Mouse (Mus musculus) brain, adult 2 months (tissue): Measurements from ENCODE around the gene Mtmr3.

Experiments
- DNase-seq: peaks from one replicate; pipeline ENCODE4 v3.0.0; 2011; ENCODE audit warnings: low read depth, low spot score

The Mtmr3 gene

DNA sequence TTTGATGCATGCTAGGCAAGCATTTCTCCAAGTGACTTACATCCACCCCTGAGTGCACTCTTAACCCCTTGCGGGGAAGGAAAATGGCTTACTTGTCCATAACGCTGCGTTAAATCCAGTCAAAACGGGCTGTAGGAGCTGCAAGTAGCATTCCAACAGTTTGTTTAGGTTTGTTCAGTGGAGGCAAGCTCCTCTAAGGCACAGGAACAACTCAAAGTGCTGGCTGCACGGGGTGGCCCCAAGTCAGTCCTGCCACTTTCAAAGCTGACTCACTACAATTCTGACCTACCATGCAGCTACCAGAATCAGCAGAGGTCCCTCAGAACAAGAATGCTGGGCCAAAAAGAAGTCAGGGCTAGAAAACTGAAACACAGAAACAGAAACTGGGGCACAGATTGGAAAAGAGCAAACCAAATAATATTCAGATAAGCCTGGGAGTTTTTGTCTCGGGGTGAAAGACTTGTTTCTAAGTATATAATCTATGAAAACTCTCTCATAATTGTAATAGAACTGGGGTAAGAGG lies 72.5 kb downstream of the Mtmr3 start:
- DNase-seq, result no peak

DNA sequence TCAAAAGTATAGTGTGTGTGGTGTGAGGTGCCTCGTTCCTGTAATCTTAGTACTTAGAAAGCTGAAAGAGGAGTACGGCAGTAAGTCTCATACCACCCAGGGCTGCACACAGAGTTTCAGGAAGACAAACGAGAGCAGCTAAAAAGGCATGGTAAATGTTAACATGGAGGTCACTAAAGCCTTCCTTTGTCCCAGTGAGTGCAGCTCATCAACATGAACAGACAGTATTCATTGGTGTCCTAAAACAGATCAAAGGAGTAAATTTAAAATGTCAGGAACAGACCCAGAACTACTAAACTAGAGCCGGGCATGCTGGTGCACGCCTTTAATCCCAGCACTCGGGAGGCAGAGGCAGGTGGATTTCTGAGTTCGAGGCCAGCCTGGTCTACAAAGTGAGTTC lies 75.7 kb downstream of the Mtmr3 start:
- DNase-seq, result no peak

DNA sequence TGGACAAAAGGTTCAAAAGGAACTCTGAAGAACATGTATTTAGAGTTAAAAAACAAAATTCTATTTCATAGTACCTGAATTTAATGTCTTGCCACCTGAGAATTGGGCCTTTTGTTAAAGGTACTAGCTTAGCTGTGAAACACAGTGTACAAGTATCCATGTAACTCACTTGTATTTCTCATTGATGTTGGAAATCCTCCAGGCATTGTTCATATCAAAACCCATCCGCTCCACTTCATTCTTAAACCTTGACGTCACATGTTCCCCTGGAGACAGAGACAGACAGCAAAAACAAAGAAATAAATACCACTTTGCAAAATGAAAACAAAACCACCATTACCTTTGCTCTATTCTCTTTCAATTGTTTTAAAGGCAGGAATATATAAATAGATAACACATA lies 87.2 kb downstream of the Mtmr3 start:
- DNase-seq, result no peak

DNA sequence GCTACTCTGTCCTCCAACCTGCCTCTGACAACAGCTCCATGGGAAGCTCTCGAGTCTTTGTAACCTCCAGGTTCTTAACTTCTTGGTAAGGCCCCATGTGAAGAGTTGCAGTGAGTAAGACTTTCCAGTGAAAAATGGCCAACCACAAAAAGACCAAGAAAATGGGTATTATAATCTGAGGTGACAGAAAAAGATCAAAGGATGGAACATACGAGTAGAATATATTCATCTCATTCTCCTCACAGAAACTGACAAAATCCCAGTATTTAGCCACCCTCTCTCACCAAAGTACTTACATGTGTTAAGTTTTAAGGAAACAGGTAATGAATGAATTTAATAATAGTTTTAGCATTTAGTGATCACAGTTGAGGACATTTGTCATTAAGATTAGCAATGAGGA lies 88.2 kb downstream of the Mtmr3 start:
- DNase-seq, result no peak

DNA sequence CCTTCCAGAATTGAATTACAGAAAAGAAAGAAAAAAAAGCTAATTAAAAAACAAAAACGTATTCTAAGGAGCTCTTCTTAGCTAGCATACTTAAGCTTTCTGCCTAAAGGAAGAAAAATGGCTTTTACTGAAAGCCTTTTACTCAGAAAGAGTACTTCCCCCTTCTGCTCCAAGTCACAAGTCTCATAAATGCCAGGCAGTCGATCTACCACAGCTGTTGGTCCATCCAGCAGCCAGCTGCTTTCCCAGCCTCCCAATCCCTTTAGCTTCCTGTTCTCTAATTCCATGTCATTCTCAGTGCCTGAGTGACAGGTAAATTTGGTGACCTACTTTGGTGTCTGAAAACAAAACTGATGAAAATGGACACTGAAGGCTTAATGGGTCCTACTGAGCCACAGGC lies 92.5 kb downstream of the Mtmr3 start:
- DNase-seq, result no peak

DNA sequence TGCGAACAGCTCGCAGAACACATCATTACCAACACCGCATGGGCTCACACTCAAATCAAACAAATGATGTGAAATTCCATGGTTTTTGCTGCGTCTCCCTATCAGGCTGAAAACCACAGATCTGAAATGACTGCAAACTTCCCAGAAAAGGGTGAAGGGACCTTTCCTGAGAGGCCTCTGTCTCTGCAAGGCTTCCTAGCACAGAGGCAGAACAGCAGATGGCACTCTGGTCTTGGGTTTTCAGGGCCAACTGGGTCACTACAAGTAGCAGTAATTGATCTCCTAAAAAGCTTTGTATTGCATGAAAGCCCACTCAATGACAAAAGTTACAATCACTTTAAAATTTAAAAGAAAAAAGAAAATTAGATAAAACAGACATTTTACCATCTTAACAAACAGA lies 93.8 kb downstream of the Mtmr3 start:
- peak; percentile 59 for DNase-seq

DNA sequence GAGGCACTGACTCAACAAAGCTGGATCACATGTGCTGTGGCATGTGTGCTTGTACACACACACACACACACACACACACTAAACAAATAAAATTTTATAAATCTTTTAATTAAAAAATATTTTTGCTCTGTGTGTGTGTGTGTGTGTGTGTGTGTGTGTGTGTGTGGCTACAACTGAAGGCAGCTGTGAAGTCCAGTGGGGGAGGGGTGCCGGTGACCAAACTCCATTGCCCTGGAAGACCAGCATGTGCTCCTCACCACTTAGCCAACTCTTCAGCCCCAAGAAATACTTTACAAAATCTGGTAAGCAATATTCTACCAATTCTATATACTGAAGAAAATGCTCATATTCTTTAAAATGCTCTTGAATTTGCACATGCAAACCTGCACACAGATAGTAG lies 94.4 kb downstream of the Mtmr3 start:
- no peak for DNase-seq

DNA sequence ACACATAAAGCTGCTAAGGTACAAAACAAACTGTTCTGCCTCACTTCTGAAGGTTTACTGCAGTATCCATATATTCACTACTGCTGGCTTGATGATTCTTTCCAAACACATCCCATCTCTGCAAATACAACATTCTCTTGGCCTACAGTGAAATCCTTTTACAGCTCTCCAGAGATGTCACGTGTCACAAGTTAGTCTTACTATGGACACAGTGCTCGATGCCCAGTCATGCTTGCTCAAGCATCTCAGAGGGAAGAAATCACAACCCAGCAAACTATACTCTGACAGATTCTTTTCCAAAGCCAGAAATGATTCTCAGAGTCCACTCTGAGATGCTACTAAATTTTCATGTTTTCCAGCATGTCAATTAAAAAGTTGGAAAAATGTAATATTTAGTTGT lies 95.2 kb downstream of the Mtmr3 start:
- DNase-seq, result no peak

DNA sequence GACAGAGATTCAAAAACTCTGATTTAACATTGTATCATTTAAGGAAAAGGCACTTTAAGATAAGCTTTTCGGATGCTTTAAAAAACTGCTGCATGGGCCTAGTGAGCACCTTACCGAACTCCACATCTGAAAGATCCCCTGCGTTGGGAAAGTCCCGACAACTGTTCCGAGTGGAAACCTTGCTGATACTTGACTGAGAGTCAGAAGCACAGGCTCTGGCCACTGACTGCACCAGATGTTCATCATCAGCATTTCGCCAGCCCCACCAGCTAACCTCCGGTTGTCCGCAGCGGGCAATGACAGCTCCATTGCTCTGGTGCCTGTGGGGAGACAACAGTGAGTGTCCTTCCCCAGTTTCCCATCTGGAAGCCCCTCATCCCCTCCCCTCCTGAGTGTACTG lies 95.9 kb downstream of the Mtmr3 start:
- no peak for DNase-seq

DNA sequence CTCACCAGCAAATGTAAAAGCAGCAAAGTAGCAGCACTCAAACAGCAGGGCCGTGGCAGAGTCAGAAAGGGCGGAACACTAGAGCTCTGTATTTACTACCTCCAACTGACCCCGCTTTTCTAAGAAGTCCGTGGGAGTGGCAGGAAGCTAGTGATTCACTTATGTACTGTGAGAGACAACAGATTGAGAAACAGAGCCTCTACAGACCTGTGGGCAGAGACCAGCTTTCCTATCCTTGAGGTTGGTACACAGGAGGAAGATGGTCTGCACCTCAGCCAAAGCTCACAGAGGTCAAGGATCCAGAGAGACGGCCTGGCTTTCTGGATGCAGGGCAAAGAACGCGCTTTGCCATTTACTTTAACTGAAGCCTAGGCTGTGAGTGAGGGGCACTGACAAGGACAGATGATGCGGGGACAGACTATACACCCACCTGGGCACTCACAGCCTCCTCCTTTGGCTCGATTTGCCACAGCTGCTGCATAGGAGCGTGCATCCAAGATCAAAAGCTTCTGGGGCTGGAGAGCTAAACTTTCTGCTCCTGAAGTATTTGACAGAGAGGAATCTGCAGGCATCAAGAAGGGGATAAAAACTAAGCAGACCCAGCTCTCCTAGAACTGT lies 97.1 kb downstream of the Mtmr3 start:
- DNase-seq, result peak; percentile 65

DNA sequence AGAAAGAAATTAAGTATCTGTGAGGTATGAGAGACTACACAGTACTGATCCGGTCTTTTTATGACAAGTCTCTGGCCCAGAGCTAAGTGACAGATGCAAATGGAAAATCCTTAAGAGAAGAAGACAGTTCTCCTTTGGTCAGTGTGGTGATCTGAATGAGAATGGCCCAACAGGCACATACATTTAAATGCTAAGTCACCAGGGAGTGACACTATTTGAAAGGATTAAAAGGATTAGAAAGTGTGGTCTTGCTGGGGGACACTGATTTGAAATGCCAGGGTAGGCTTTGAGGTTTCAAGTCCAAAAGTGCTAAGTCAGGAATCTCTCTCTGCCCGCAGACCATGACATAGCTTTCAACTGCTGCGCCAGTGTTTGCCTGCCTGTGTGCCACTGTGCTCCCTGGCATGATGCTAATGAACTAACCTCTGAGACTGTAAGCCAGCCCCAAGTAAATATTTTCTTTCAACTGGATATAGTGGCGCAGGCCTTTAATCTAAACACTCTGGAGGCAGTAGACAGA lies 99.6 kb downstream of the Mtmr3 start:
- no peak for DNase-seq

DNA sequence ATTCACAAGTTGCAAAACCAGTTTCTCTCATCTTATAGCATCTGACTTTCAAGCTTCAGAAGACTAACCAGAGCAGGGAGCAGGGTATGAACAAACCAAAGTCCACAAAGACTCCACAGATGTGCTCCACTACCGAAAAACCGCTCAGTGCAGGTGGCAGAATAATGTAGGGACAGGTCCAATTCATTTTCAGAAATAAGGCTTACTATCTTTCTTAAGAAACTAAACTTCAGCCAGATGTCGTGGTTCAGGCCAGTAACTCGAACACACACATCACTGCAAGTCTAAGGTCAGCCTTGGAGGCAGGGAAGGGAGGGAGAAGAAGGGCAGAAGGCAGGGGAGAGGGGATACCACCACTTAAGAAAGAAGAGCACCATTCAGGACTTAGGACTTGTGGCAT lies 105.5 kb downstream of the Mtmr3 start:
- no peak for DNase-seq

DNA sequence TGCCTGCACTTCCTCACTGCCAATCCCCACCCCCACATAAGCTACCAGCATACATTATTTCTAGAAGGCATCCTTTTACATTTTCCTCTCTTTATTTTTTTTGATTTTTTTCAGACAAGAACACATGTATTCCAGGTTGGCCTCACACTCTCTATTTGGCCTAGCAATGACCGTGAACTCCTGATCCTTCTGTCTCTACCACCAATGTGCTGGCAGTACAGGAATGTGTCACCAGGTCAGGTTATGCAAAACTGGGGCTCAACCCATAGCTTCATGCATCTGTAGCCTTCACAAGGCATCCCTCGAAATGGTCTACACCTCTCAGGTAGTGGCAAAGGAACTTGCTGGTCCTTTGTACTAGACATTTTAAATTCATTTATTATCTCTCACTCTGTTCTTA lies 105.9 kb downstream of the Mtmr3 start:
- no peak for DNase-seq

DNA sequence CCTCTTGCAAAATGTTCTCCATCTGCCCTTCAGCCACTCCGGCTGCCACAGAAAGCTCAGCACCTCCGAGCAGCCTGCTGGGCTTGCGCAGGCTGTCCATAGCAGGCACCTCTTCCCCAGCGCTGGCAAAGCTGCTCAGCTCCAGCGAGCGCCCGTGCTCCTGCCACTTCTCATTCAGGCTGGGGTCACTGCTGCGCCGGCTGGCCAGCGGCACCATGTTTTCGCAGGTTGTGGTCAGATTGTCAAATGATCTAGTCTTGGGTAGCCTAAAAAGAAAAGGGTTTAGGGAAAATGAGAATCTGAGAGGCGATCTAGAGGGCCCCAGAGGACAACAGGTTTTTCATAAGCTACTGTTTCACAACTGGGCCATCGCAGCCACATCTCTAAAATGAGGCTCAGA lies 106.3 kb downstream of the Mtmr3 start:
- DNase-seq, result no peak

DNA sequence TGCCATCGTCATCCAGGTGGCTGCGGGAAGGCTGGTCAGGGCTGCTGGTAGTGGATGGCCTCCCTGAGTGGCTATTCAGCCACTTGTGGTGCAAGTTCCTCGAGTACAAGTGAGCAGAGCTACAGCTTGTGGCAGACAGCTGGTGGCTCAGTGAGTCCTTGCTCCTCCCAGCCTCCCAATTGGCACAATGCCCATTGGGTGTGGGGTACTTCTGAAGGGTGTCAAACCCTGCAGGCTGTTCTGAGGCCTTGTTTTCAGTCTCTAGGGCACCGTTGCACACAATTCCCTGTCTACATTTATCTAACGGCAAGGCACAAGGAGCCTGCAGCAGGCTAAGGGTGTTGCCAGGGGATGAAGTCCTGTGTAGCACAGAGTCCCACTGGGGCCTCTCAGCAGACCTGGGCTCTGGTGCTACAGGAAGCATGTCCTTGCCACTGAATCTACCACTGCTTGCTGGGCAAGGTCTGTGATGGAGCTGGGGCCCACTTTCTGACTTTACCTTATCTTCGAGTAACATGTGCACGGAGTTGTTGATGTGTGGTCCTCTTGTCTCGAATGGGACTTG lies 107.2 kb downstream of the Mtmr3 start:
- DNase-seq, result peak; percentile 63

DNA sequence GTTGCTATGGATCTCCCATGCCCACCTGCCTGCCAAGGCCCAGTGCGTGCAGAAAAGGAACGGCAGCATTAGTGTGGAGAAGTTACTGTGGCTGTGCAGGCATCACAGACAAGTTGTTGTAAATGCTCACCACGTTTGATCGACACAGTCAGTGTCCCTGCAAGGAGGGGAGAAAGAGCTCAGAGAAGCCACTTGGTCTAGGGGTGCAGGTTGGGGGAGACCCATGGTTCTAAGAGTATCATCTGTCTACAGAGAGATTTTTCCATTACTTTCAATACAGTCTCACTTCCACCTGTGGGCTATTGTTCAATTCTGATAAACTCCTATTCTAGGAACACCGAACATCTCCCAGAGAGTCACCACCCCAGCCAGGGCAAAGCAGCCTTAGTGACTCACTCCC lies 110.1 kb downstream of the Mtmr3 start:
- DNase-seq, result no peak

DNA sequence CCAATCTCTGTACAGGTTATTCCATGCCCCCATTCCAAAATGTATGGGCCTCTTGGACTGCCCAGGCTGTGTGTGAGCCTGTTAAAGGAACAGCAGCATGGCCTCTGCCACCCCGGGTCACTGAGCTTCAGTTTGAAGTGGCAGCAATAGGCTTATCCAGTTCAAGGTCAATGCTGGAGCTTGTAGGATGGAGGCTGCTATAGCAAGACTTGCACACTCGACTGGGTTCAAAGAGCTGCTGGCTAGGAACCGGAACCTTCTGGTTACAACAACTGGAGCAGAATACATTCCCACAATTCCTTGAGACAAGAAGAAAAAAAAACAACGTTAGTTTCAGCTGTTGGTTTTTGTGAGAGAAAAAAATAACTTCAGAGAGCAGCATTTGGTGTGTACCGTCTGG lies 112.0 kb downstream of the Mtmr3 start:
- DNase-seq, result peak; percentile 48

DNA sequence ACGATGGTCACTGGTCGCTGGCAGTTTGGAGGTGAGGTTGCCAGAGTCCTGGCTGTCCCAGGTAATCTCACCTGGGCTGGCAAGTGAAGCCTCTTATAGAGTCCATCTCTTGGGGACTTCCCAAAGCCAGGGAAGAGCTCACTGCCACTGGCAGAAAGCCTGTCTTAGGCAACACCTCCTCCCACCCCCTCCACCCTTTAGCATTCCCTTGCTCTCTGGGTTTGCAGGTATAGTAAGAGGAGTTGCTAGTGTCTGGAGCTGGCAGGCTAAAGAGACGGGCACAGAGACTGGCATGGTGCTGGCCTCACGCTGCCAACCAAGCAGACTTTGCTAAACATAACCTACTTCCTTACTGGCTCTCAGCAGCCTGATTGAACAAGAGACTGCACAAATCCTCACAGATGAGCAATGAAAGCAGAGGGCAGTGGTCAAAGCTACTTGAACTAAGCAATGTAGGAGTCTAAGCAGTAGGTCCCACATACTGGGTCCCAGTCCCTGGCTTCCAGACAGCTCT lies 118.4 kb downstream of the Mtmr3 start:
- DNase-seq, result peak; percentile 44

DNA sequence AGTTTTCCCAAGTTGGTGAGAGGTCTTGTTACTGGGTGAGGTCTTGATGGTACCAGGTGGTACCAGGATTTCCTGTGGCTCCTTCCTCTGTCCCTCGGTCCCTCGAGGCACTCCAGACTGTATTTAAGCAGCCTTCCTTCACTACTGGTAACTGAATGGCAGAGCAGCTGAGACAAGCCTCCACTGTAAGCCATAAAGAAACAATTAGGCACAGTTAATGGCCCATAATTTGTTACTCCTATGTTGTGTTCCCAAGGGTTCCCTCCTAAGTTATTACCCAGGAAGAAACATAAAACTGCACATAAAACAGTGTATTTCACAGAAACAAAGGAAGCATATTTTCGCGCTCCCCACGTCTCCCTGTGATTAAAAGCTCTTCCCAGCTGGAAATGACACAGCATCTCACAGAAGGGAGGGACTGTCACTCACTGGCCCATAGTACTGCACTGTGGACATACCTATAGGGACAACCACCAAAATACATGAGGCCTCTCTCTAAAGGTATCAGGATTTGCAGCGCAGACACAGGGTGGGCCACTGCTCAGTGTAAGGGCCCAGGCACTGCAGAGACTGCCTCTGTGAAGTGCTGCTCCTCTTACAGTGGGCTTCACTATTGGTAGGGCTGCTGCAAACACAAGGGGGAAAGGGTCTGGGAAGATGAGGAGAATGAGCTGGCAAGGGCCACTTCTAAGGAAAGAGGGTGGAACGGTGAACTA lies 122.0 kb downstream of the Mtmr3 start:
- no peak for DNase-seq

DNA sequence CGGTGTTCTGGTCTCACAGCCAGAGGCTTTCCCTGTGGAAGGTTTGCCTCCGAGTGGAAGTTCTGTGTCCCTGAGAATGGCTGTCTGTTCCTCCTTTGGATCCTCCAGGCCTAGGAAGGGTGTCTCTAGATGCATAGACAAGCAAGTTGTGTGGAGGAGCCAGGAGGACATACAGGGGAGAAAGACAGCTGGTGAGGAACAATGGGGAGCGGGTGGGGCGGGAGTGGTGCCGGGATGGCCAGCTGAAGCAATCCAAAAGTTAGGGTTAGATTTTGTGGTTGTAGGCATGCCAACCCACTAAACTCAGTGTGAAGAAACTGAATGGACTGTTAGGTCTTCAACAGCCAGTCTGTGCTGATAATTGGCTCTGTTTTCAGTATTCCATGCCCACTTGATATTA lies 122.9 kb downstream of the Mtmr3 start:
- DNase-seq, result no peak

DNA sequence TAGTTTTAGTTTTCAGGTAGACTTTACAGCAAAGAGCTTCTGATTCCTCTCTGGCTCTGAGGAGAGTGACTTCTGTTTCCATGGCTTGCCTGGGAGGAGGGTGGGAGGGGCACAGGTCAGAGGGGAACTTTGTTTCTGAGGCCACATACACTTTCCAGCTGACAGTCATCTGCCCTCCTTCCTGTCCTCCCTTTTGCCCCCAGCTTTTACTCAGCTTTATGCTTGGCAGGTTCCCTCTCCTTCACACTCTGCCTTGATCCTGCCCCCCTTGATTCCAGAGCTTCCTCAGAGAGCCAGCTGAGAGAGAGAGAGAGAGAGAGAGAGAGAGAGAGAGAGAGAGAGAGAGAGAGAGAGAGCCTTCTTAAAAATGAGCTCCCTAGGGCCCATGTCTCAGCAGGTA lies 123.4 kb downstream of the Mtmr3 start:
- DNase-seq, result no peak

DNA sequence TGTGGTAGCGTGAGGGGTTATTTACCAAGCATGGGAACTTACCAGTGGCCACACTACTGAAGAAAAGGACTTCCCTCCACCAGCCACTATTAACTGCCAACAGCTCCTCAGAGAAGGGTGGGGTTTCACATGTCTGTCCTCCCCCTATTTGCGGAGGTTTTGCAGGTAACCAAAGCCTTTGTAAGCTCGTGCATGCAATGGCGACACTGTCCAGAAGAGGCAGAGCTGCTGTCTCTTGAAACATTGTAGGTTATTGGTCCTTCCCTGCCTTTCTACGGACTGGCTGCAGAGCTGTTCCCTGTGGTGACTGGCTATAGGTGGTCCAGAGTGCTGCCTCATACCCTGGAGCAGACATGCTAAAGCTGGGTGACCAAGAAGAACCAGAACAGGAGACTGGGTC lies 125.6 kb downstream of the Mtmr3 start:
- DNase-seq, result no peak

DNA sequence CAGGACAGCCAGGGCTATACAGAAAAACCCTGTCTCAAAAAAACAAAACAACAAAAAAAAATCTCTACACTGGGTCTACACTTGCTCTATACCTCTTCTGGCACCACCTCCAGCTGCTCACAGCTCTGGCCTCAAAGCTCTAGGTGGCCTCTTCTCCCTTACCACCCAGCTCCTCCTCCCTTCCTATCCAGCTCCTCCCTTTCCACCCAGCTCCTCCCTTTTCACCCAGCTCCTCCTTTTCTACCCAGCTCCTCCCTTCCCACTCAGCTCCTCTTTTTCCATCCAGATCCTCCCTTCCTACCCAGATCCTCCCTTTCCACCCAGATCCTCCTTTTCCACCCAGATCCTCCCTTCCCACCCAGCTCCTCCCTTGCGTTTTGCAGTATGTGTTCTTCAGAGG lies 127.2 kb downstream of the Mtmr3 start:
- no peak for DNase-seq
